Mouse (Mus musculus): ENCODE results near the gene Tmem156. TPM values are rescaled to one million over a fixed set of nuclear protein-coding genes. Genes with fewer than 3 reads are reported as not detected.

Tmem156 gene
- total RNA-seq, 2 experiments from 2014 or later = 0.40 to 0.69 TPM

DNA sequence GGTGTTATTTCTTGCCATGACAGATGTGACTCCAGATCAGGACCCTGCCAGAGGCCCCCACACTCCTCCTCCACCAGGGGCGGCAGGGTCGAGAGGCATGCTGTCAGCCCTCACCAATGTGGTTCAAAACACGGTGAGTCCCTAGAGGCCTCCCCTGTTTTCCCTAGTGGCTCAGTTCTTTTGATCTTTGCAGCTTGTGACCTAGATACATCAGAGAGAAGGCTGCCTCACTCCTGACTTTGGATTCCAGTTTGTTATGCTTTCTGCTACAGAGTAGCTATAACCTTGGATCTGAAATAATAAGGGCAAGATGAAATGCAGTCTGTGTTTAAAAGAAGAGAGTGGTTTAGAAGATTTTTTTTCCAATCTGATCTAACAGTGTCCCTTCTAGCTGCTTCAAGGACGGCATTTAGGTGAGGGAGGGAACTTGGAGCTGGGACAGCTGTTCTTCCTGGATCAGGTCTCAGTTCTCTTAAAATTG lies 85.9 kb downstream of the Tmem156 start:
- no peak for DNase-seq (ENCODE audit: extremely low spot score in 1 of 2, low spot score in 1 of 2)

DNA sequence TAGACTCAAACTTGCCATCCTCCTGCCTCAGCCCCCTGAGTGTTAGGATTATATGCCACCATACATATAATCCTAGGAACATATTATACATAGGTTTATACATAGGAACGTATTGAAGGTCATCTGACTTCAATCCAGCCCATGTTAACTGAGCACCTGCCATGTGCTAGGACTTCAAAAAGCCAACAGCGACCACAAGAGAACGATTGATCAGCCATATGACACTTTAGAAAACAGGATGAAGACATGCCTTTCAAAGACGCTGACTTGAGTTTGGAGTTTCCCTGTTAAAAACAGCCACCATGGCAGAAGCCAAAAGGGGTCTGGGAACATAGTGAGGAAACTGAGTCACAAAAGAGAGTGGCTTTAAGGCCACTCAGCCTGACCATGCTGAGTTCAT lies 86.7 kb downstream of the Tmem156 start:
- DNase-seq (ENCODE audit: extremely low spot score in 1 of 2, low spot score in 1 of 2) = no peak

Other genes with a start within 250 kb of the Tmem156 start
- under 1 TPM; 0.26 to 0.32 TPM for gene Tlr1, start 158.6 kb downstream of the Tmem156 start, total RNA-seq (2021)
- 1 to 10 TPM in 1 of 2 experiments, under 1 TPM in 1; 0.39 to 1.1 TPM for gene Tlr6, start 132.0 kb downstream of the Tmem156 start, total RNA-seq (2021)
- gene Fam114a1, start 122.1 kb downstream of the Tmem156 start, total RNA-seq (2021) = 1 to 10 TPM; 5.2 to 5.8 TPM
- 10 to 100 TPM; 63.6 to 69.3 TPM for gene Klhl5, start 15.4 kb upstream of the Tmem156 start, total RNA-seq (2021)
- 10 to 100 TPM; 17.8 to 23.4 TPM for gene Wdr19, start 107.6 kb upstream of the Tmem156 start, total RNA-seq (2021)
- gene Rfc1, start 243.5 kb upstream of the Tmem156 start, total RNA-seq (2021) = 10 to 100 TPM; 28.5 to 29.5 TPM